Mouse (Mus musculus): ENCODE results near the gene Itln1. TPM values are rescaled to one million over a fixed set of nuclear protein-coding genes. Genes with fewer than 3 reads are reported as not detected.

Gene Itln1
- polyA plus RNA-seq, 1 experiment from 2014 or later: not detected

GRCm38 (mm10) chr1:171532830-171533229 is 2.3 kb downstream of the Itln1 start:
- DNase-seq (ENCODE audit: low spot score) (no peak), ATAC-seq (ENCODE audit: low FRiP score) (no peak)
- H3K27me3 ChIP-seq (ENCODE audit: control insufficient read depth, insufficient read depth, low read length): no peaks in the 10 kb centered on the region
- no peak overlapping the region for H3K4me3 ChIP-seq (replicated peaks; ENCODE audit: low read length)
- H3K36me3 ChIP-seq (replicated peaks; ENCODE audit: control insufficient read depth, insufficient read depth): no peaks in the 10 kb centered on the region
- 64% methylated on average over 2 of the region's 2 CpGs for WGBS
- H3K4me2 ChIP-seq (replicated peaks): no peak overlapping the region
- no peak overlapping the region for H3K27ac ChIP-seq
- no peaks in the 10 kb centered on the region for H3K9me3 ChIP-seq (ENCODE audit: control insufficient read depth, low read length)
- H3K4me1 ChIP-seq (replicated peaks; ENCODE audit: control insufficient read depth, insufficient read depth, low read length): no peaks in the 10 kb centered on the region
- no peak overlapping the region for H3K9ac ChIP-seq

GRCm38 (mm10) chr1:171531367-171531766 is 3.7 kb downstream of the Itln1 start:
- H3K36me3 ChIP-seq (replicated peaks; ENCODE audit: control insufficient read depth, insufficient read depth): no peaks in the 10 kb centered on the region
- no peak overlapping the region for H3K27ac ChIP-seq
- DNase-seq (ENCODE audit: low spot score) (no peak), ATAC-seq (ENCODE audit: low FRiP score) (no peak)
- no peak overlapping the region for H3K9ac ChIP-seq
- H3K4me2 ChIP-seq (replicated peaks): no peak overlapping the region
- H3K27me3 ChIP-seq (ENCODE audit: control insufficient read depth, insufficient read depth, low read length): no peaks in the 10 kb centered on the region
- H3K9me3 ChIP-seq (ENCODE audit: control insufficient read depth, low read length): no peaks in the 10 kb centered on the region
- 95% methylated on average over 4 of the region's 4 CpGs for WGBS
- no peaks in the 10 kb centered on the region for H3K4me1 ChIP-seq (replicated peaks; ENCODE audit: control insufficient read depth, insufficient read depth, low read length)
- H3K4me3 ChIP-seq (replicated peaks; ENCODE audit: low read length): no peak overlapping the region

GRCm38 (mm10) chr1:171515557-171515956 is 19.5 kb downstream of the Itln1 start:
- Histone ChIP-seq H3K4me3 (replicated peaks; ENCODE audit: low read length) (no peak overlapping the region), H3K9ac (no peak overlapping the region), H3K27me3 (ENCODE audit: control insufficient read depth, insufficient read depth, low read length) (no peaks in the 10 kb centered on the region), H3K4me1 (replicated peaks; ENCODE audit: control insufficient read depth, insufficient read depth, low read length) (no peaks in the 10 kb centered on the region), H3K9me3 (ENCODE audit: control insufficient read depth, low read length) (no peaks in the 10 kb centered on the region), H3K36me3 (replicated peaks; ENCODE audit: control insufficient read depth, insufficient read depth) (no peaks in the 10 kb centered on the region), H3K27ac (no peak overlapping the region), H3K4me2 (replicated peaks) (no peak overlapping the region)
- ATAC-seq (ENCODE audit: low FRiP score) (no peak), DNase-seq (ENCODE audit: low spot score) (no peak)
- 92% methylated on average over 4 of the region's 4 CpGs for WGBS

- DNase-seq (ENCODE audit: low spot score) (no peak), ATAC-seq (ENCODE audit: low FRiP score) (no peak)
- Histone ChIP-seq H3K9ac (no peak overlapping the region), H3K4me3 (replicated peaks; ENCODE audit: low read length) (no peak overlapping the region), H3K27ac (no peak overlapping the region), H3K4me1 (replicated peaks; ENCODE audit: control insufficient read depth, insufficient read depth, low read length) (no peaks in the 10 kb centered on the region), H3K4me2 (replicated peaks) (no peak overlapping the region), H3K36me3 (replicated peaks; ENCODE audit: control insufficient read depth, insufficient read depth) (no peaks in the 10 kb centered on the region), H3K27me3 (ENCODE audit: control insufficient read depth, insufficient read depth, low read length) (no peaks in the 10 kb centered on the region), H3K9me3 (ENCODE audit: control insufficient read depth, low read length) (no peaks in the 10 kb centered on the region)
- WGBS: 6% methylated on average over 1 of the region's 1 CpGs
Observed at GRCm38 (mm10) chr1:171515039-171515438, 20.1 kb downstream of the Itln1 start.

- Histone ChIP-seq H3K27ac (no peak overlapping the region), H3K9ac (no peak overlapping the region), H3K36me3 (replicated peaks; ENCODE audit: control insufficient read depth, insufficient read depth) (no peaks in the 10 kb centered on the region), H3K9me3 (ENCODE audit: control insufficient read depth, low read length) (no peaks in the 10 kb centered on the region), H3K4me3 (replicated peaks; ENCODE audit: low read length) (no peak overlapping the region), H3K27me3 (ENCODE audit: control insufficient read depth, insufficient read depth, low read length) (no peaks in the 10 kb centered on the region), H3K4me1 (replicated peaks; ENCODE audit: control insufficient read depth, insufficient read depth, low read length) (no peaks in the 10 kb centered on the region), H3K4me2 (replicated peaks) (no peak overlapping the region)
- no peak for ATAC-seq (ENCODE audit: low FRiP score)
- WGBS: 94% methylated on average over 1 of the region's 1 CpGs
- DNase-seq (ENCODE audit: low spot score): no peak
Observed at GRCm38 (mm10) chr1:171513760-171514159, 21.3 kb downstream of the Itln1 start.

- H3K27me3 ChIP-seq (ENCODE audit: control insufficient read depth, insufficient read depth, low read length): no peaks in the 10 kb centered on the region
- ATAC-seq (ENCODE audit: low FRiP score): no peak
- no peaks in the 10 kb centered on the region for H3K4me1 ChIP-seq (replicated peaks; ENCODE audit: control insufficient read depth, insufficient read depth, low read length)
- 91% methylated on average over 2 of the region's 2 CpGs for WGBS
- no peaks in the 10 kb centered on the region for H3K36me3 ChIP-seq (replicated peaks; ENCODE audit: control insufficient read depth, insufficient read depth)
- H3K9me3 ChIP-seq (ENCODE audit: control insufficient read depth, low read length): no peaks in the 10 kb centered on the region
- no peak overlapping the region for H3K9ac ChIP-seq
- no peak overlapping the region for H3K4me3 ChIP-seq (replicated peaks; ENCODE audit: low read length)
- H3K27ac ChIP-seq: no peak overlapping the region
- DNase-seq (ENCODE audit: low spot score): no peak
- no peak overlapping the region for H3K4me2 ChIP-seq (replicated peaks)
Observed at GRCm38 (mm10) chr1:171513234-171513633, 21.9 kb downstream of the Itln1 start.

- peak overlapping the region; percentile 88 for H3K9ac ChIP-seq
- WGBS: 71% methylated on average over 4 of the region's 4 CpGs
- H3K9me3 ChIP-seq (ENCODE audit: control insufficient read depth, low read length): no peaks in the 10 kb centered on the region
- H3K36me3 ChIP-seq (replicated peaks; ENCODE audit: control insufficient read depth, insufficient read depth): no peaks in the 10 kb centered on the region
- ATAC-seq (ENCODE audit: low FRiP score) (no peak), DNase-seq (ENCODE audit: low spot score) (no peak)
- peak overlapping the region; percentile 98 for H3K27ac ChIP-seq
- peak overlapping the region; percentile 79 for H3K4me2 ChIP-seq (replicated peaks)
- H3K4me3 ChIP-seq (replicated peaks; ENCODE audit: low read length): peak overlapping the region; percentile 78
- H3K27me3 ChIP-seq (ENCODE audit: control insufficient read depth, insufficient read depth, low read length): no peaks in the 10 kb centered on the region
- H3K4me1 ChIP-seq (replicated peaks; ENCODE audit: control insufficient read depth, insufficient read depth, low read length): peaks cover 11% of the 10 kb centered on the region; the same call in 1 of the 2 replicates
Observed at GRCm38 (mm10) chr1:171504586-171504985, 30.5 kb downstream of the Itln1 start.

- ATAC-seq (ENCODE audit: low FRiP score) (peak; percentile 74), DNase-seq (ENCODE audit: low spot score) (peak; percentile 74)
- WGBS: under 1% methylated on average over 53 of the region's 53 CpGs
Observed at GRCm38 (mm10) chr1:171503592-171504291, 31.4 kb downstream of the Itln1 start.

GRCm38 (mm10) chr1:171503250-171503591 is 31.9 kb downstream of the Itln1 start, which contains the start of gene Alyref2:
TSS of gene Alyref2 (plus strand) at chr1:171503478.
- Histone ChIP-seq H3K27me3 (ENCODE audit: control insufficient read depth, insufficient read depth, low read length) (no peaks in the 10 kb centered on the region), H3K27ac (peak within 1 kb of the TSS; percentile 98), H3K36me3 (replicated peaks; ENCODE audit: control insufficient read depth, insufficient read depth) (no peaks in the 10 kb centered on the region), H3K9me3 (ENCODE audit: control insufficient read depth, low read length) (no peaks in the 10 kb centered on the region), H3K9ac (peak within 1 kb of the TSS; percentile 88), H3K4me2 (replicated peaks) (peak within 1 kb of the TSS; percentile 79), H3K4me1 (replicated peaks; ENCODE audit: control insufficient read depth, insufficient read depth, low read length) (peaks cover 11% of the 10 kb centered on the region; the same call in 1 of the 2 replicates), H3K4me3 (replicated peaks; ENCODE audit: low read length) (peak within 1 kb of the TSS; percentile 78)
- DNase-seq (ENCODE audit: low spot score) (peak; percentile 97), ATAC-seq (ENCODE audit: low FRiP score) (peak; percentile 90)
- 2% methylated on average over 19 of the region's 19 CpGs for WGBS

More at GRCm38 (mm10) chr1:171503592-171504291, 31.4 kb downstream of the Itln1 start:
- Histone ChIP-seq H3K27me3 (ENCODE audit: control insufficient read depth, insufficient read depth, low read length) (no peaks in the 10 kb centered on the region), H3K36me3 (replicated peaks; ENCODE audit: control insufficient read depth, insufficient read depth) (no peaks in the 10 kb centered on the region), H3K27ac (peak overlapping the region; percentile 98), H3K9ac (peak overlapping the region; percentile 88), H3K4me1 (replicated peaks; ENCODE audit: control insufficient read depth, insufficient read depth, low read length) (peaks cover 11% of the 10 kb centered on the region; the same call in 1 of the 2 replicates), H3K4me2 (replicated peaks) (peak overlapping the region; percentile 79), H3K9me3 (ENCODE audit: control insufficient read depth, low read length) (no peaks in the 10 kb centered on the region), H3K4me3 (replicated peaks; ENCODE audit: low read length) (peak overlapping the region; percentile 78)

Data from hindbrain, embryonic 14.5 days (tissue).